Mouse (Mus musculus): ENCODE data around the gene Kcnn3. TPM values are rescaled to one million over a fixed set of nuclear protein-coding genes. Genes with fewer than 3 reads are reported as not detected.

Gene Kcnn3
- total RNA-seq, 2 experiments from 2014 or later = 6.9 to 11.9 TPM

GRCm38 (mm10) chr3:89617360-89617759 lies 97.4 kb downstream of the Kcnn3 start:
- DNase-seq = no peak

DNA sequence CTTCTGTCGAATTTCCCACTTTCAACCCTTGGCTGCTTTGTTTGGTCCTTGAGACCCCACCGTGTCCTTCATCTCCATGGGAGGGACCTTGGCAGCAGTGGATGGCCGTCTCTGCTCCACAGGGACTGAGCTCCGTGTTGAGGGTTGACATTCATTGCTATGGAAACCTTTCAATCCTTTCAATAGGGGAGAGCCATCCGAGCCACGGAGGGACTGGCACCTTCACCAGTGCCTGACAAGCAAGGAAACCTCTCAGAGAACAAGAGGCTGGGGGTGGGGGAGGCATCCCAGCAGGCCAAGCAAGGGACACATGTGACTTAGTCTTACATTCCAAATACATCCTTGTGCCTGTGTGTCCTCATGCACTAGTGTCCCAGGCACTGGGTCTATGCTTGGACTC lies 102.9 kb downstream of the Kcnn3 start:
- DNase-seq = no peak

- no peak for DNase-seq
Observed at GRCm38 (mm10) chr3:89623531-89623930, 103.6 kb downstream of the Kcnn3 start.

- no peak for DNase-seq
Observed at GRCm38 (mm10) chr3:89624001-89624400, 104.0 kb downstream of the Kcnn3 start.

- no peak for DNase-seq
Observed at GRCm38 (mm10) chr3:89624814-89625445, 105.0 kb downstream of the Kcnn3 start.

DNA sequence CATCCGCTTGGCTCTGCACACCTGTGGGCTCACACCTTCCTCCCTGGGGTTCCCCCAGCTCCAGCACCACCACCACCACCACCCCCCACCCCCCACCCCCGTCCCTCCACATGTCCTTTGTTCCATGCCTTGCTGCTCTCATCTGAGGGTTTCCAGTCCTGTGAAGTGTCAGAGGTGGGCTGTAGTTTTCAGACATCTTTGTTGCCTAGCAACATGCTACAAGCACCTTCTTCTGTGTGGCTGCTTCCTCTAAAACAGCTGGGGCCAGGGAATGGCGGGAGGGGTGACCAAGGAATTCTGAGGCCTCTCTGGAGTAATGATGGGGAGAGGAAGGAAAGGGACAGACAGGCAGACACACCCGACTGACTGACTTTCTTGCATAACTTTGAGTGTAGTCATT lies 106.6 kb downstream of the Kcnn3 start:
- no peak for DNase-seq

- no peak for DNase-seq
Observed at GRCm38 (mm10) chr3:89629811-89630210, 109.8 kb downstream of the Kcnn3 start.

DNA sequence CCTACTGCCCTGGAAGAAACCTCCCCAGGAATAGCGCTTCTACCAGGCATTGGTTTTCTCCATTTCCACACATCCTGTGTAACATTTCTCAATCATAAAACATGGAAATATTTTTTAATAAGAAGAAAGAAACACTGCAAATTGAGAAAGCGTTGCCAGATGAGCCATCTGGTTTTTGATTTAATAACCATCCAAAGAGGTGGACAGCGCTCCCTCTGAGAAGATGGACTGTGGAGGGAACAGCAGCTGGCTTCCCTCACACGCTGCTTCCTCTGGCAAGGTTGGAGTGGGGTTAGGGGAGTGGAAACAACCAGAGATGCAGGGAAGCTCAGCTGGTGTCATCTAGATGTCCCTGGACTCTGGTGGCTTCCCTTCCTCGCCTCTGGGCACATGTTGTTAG lies 111.8 kb downstream of the Kcnn3 start:
- DNase-seq = peak; percentile 28

- DNase-seq = no peak
Observed at GRCm38 (mm10) chr3:89633531-89633930, 113.6 kb downstream of the Kcnn3 start.

DNA sequence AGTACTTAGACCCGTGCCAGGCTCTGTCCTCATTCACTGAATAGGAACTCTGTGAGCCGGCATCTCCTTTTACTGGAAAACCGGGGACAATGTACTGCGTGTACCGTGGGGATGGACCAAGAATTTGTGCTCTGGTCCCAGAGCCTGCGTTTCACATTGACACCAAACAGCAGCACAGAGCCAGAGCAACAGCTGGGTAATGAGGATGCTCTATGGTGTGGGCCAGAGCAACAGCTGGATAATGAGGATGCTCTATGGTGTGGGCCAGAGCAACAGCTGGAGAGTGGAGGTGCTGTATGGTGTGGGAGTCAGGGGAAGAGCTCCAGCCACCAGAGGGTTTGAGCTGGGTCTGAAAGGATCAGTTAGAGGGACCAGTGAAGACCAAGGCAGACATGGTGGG lies 114.0 kb downstream of the Kcnn3 start:
- no peak for DNase-seq

DNA sequence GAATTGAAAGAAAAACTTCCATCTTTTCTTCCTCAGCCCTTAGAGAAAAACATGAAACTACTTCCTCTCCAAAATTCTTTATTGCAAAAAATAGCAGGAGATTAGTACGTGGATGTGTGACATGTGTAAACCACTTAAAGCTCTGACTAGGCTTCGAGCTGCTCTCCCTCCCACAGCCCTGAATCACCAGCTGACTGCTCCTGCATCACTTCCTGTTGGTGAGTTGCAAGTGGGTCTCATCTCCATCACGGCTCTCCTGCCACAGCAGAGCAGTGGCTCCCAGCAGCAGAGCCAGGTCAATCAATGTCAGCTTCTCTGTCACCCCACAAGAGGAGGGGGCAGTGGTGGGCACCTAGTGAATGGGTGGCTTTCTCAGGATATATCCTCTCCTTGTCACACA lies 120.8 kb downstream of the Kcnn3 start:
- no peak for DNase-seq

- no peak for DNase-seq
Observed at GRCm38 (mm10) chr3:89643391-89643790, 123.4 kb downstream of the Kcnn3 start.

DNA sequence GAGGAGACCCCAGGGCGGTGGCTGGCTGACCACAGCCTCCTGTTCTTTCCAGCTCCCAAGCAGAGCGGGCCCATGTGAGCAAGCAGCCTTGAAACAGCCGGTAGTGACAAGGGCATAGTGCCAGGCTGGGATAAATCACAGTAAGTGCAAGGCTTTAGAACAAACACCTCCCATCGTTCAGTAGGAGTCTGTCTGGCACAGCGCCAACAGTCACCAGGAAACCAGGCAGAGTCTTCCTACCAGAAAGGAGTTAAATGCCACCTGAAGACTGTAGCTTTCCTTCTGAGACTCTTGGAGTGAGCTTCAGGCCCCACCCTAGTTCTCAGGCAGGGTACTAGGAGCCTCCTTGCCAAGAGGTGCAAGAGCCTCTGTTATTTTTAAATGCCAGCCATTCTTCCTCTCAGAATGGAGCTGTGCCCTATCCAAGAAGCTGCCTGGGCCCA lies 126.9 kb downstream of the Kcnn3 start:
- peak; percentile 61 for DNase-seq

DNA sequence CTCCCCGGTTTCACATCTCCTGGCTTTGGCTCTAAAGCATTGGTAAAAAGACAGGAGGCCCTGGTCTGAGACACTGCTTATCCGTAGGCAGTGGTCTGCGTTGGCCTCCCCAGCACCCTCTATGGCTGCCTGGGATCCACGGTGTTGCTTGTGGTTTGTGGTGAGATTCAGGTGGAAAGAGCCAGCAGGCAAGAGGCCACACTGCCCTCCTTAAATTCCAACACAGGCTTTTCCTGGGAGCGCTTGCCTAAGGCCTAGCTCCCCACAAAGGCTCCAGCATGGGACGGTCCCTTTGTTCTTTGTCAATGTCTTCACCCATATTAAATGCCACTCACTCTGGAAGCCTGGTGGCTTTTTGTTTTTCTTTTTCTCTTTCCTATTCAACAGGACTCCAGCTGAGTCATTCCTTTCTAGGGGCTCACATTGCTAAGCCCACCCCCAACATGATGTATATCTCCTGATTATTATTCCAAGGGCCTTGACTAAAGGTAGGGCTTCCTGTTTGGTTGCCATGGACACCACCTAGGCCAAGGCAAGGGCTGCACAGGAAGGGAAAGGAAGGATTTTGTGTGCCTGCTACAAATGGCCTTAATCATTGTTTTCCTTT lies 127.4 kb downstream of the Kcnn3 start:
- no peak for DNase-seq

GRCm38 (mm10) chr3:89649890-89650289 lies 129.9 kb downstream of the Kcnn3 start:
- no peak for DNase-seq

GRCm38 (mm10) chr3:89653231-89653954 lies 133.4 kb downstream of the Kcnn3 start:
- no peak for DNase-seq

GRCm38 (mm10) chr3:89657092-89657491 lies 137.1 kb downstream of the Kcnn3 start:
- DNase-seq = no peak

GRCm38 (mm10) chr3:89658457-89658856 lies 138.5 kb downstream of the Kcnn3 start:
- no peak for DNase-seq

- no peak for DNase-seq
Observed at GRCm38 (mm10) chr3:89659938-89660620, 140.1 kb downstream of the Kcnn3 start.

GRCm38 (mm10) chr3:89664808-89665207 lies 144.8 kb downstream of the Kcnn3 start:
- DNase-seq = no peak

DNA sequence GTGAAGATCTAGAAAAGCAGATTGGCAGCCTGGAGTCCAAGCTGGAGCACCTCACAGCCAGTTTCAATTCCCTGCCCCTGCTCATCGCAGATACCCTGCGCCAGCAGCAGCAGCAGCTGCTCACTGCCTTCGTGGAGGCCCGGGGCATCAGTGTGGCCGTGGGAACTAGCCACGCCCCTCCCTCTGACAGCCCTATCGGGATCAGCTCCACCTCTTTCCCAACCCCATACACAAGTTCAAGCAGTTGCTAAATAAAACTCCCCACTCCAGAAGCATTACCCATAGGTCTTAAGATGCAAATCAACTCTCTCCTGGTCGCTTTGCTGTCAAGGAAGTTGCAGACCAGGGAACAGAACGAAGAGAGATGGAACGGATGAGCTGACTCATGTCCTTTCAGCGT lies 147.2 kb downstream of the Kcnn3 start:
- no peak for DNase-seq

- DNase-seq = no peak
Observed at GRCm38 (mm10) chr3:89671334-89671733, 151.4 kb downstream of the Kcnn3 start.
